Mouse (Mus musculus): Measurements from ENCODE around the gene Ttc7b.

DNA sequence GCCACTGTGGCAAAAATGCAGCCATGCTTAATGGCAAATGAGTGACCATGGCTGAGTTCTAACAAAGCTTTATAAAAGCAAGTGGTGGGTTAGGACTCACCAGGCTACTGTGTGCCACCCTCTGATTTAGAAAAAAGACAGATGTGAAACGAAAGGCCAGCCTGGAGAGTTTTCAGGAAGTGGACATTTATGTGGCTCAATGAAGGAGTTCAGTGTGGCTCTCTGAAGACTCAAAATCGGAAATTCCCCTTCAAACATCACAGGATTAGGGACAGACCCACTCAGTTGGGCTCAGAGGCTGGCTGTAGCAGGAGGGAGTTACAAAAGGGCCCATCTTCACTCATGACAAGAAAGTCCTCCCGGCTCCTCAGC is 243.1 kb downstream of the Ttc7b start:
- TF ChIP-seq CTCF (IDR thresholded peaks at IDR 0.05 in 2 of 3, conservative IDR thresholded peaks at IDR 0.05 in 1 of 3; ENCODE audit: control insufficient read depth in 1 of 3, insufficient read depth in 1 of 3, low read depth in 2 of 3, low read length in 3 of 3, poor library complexity in 1 of 3, severe bottlenecking in 1 of 3) (no peak), E2F4 (IDR thresholded peaks at IDR 0.05; ENCODE audit: borderline replicate concordance, low read depth, low read length) (no peak), POLR2A (IDR thresholded peaks at IDR 0.05; ENCODE audit: control insufficient read depth in 1 of 2, insufficient read depth in 1 of 2, low read depth in 1 of 2, low read length in 2 of 2, poor library complexity in 1 of 2) (no peak), ZC3H11A (IDR thresholded peaks at IDR 0.05; ENCODE audit: low read depth, low read length) (no peak), NRF1 (IDR thresholded peaks at IDR 0.05; ENCODE audit: insufficient read depth, low read depth, low read length, poor library complexity, severe bottlenecking) (no peak), TBP (IDR thresholded peaks at IDR 0.05; ENCODE audit: low read depth, low read length) (no peak)
